Mouse (Mus musculus) forebrain, embryonic 13.5 days (tissue): ENCODE data around the gene Naa20. TPM values are rescaled to one million over a fixed set of nuclear protein-coding genes. Genes with fewer than 3 reads are reported as not detected.

ENCODE experiments used
- ATAC-seq: fragments of 200-750 bp; cut with Nextera tagmentation; 2 replicates; pipeline ENCODE4 v1.8.0; 2017
- H3K27ac ChIP-seq: fragments of 300-500 bp; sonication (generic); 2 replicates; pipeline ENCODE4 v1.5.1; 2015; ENCODE audit warnings: inconsistent platforms, mild to moderate bottlenecking, moderate library complexity
- H3K27me3 ChIP-seq: fragments of 300-500 bp; sonication (generic); 2 replicates; pipeline ENCODE4 v1.6.1; 2015; ENCODE audit warnings: mild to moderate bottlenecking, inconsistent platforms
- H3K36me3 ChIP-seq: fragments of 300-500 bp; sonication (generic); 2 replicates; pipeline ENCODE4 v1.6.1; 2015; ENCODE audit warnings: mild to moderate bottlenecking, inconsistent platforms; ENCODE audit not compliant: poor library complexity, severe bottlenecking
- H3K4me1 ChIP-seq: fragments of 300-500 bp; sonication (generic); 2 replicates; pipeline ENCODE4 v1.6.1; 2015; ENCODE audit warnings: inconsistent platforms
- H3K4me2 ChIP-seq: fragments of 300-500 bp; sonication (generic); 2 replicates; pipeline ENCODE4 v1.6.1; 2015; ENCODE audit warnings: inconsistent platforms, mild to moderate bottlenecking, moderate library complexity
- H3K4me3 ChIP-seq: fragments of 300-500 bp; sonication (generic); 2 replicates; pipeline ENCODE4 v1.5.1; 2015; ENCODE audit warnings: mild to moderate bottlenecking, inconsistent platforms
- H3K9ac ChIP-seq: fragments of 300-500 bp; sonication (generic); 2 replicates; pipeline ENCODE4 v1.6.1; 2015; ENCODE audit warnings: mild to moderate bottlenecking, inconsistent platforms
- H3K9me3 ChIP-seq: fragments of 300-500 bp; sonication (generic); replicated peaks from 2 replicates; pipeline ENCODE4 v1.6.1; 2016; ENCODE audit warnings: inconsistent platforms
- WGBS: fragments of 180-500 bp; shearing (Covaris S2); methylation state at CpG from one replicate; pipeline ENCODE4 v1.1.7; 2015; 5-methylcytosine and 5-hydroxymethylcytosine counted together
- polyA plus RNA-seq: library from polyadenylated mRNA; unstranded; fragments of >200 nt; fragmentation: Nextera tagmentation; extraction: Ambion mirVana; gene quantifications from 2 replicates; pipeline ENCODE4 v1.2.1, GENCODE M21; 2015

Naa20 gene
- polyA plus RNA-seq, 1 experiment from 2014 or later, result 134 TPM

GRCm38 (mm10) chr2:145936975-145937374, 35.1 kb downstream of the Naa20 start:
- 90% methylated on average over 8 of the region's 8 CpGs for WGBS
- Histone ChIP-seq H3K9me3 (no peaks in the 10 kb centered on the region), H3K4me1 (peaks cover 11% of the 10 kb centered on the region), H3K27me3 (0 out of 2 replicates have a peak, but pooled peaks cover 8% of the 10 kb centered on the region), H3K27ac (no peak overlapping the region), H3K9ac (no peak overlapping the region), H3K4me3 (no peak overlapping the region), H3K4me2 (no peak overlapping the region), H3K36me3 (peaks cover 9% of the 10 kb centered on the region)
- no peak for ATAC-seq

- WGBS, result 71% methylated on average over 3 of the region's 3 CpGs
- Histone ChIP-seq H3K4me1 (peaks cover 16% of the 10 kb centered on the region), H3K4me3 (no peak overlapping the region), H3K36me3 (no peaks in the 10 kb centered on the region), H3K9me3 (no peaks in the 10 kb centered on the region), H3K4me2 (no peak overlapping the region), H3K27ac (no peak overlapping the region), H3K9ac (no peak overlapping the region), H3K27me3 (0 out of 2 replicates have a peak, but pooled peaks cover 8% of the 10 kb centered on the region)
- no peak for ATAC-seq
Measured at GRCm38 (mm10) chr2:145941403-145941802, 39.5 kb downstream of the Naa20 start.

GRCm38 (mm10) chr2:145944286-145944685, 42.4 kb downstream of the Naa20 start:
- WGBS, result 47% methylated on average over 3 of the region's 3 CpGs
- Histone ChIP-seq H3K4me1 (peaks cover 17% of the 10 kb centered on the region), H3K9me3 (no peaks in the 10 kb centered on the region), H3K4me2 (no peak overlapping the region), H3K36me3 (no peaks in the 10 kb centered on the region), H3K27me3 (0 out of 2 replicates have a peak, but pooled peaks cover 8% of the 10 kb centered on the region), H3K4me3 (no peak overlapping the region), H3K27ac (no peak overlapping the region), H3K9ac (no peak overlapping the region)
- ATAC-seq, result no peak

- Histone ChIP-seq H3K9me3 (no peaks in the 10 kb centered on the region), H3K36me3 (no peaks in the 10 kb centered on the region), H3K4me2 (no peak overlapping the region), H3K4me3 (no peak overlapping the region), H3K4me1 (peaks cover 24% of the 10 kb centered on the region), H3K9ac (no peak overlapping the region), H3K27me3 (peaks cover 18% of the 10 kb centered on the region; the same call in 1 of the 2 replicates), H3K27ac (no peak overlapping the region)
- WGBS, result 51% methylated on average over 7 of the region's 7 CpGs
- ATAC-seq, result no peak
Measured at GRCm38 (mm10) chr2:145948402-145948954, 46.6 kb downstream of the Naa20 start.

GRCm38 (mm10) chr2:145949475-145950068, 47.7 kb downstream of the Naa20 start:
- Histone ChIP-seq H3K4me2 (no peak overlapping the region), H3K9me3 (no peaks in the 10 kb centered on the region), H3K4me3 (no peak overlapping the region), H3K9ac (no peak overlapping the region), H3K36me3 (no peaks in the 10 kb centered on the region), H3K27ac (no peak overlapping the region), H3K27me3 (peaks cover 21% of the 10 kb centered on the region; the same call in 1 of the 2 replicates), H3K4me1 (peaks cover 15% of the 10 kb centered on the region)
- no peak for ATAC-seq
- 24% methylated on average over 11 of the region's 11 CpGs for WGBS

GRCm38 (mm10) chr2:145950239-145950638, 48.3 kb downstream of the Naa20 start:
- Histone ChIP-seq H3K27ac (no peak overlapping the region), H3K4me3 (no peak overlapping the region), H3K4me1 (peaks cover 12% of the 10 kb centered on the region), H3K4me2 (no peak overlapping the region), H3K27me3 (peaks cover 21% of the 10 kb centered on the region; the same call in 1 of the 2 replicates), H3K36me3 (no peaks in the 10 kb centered on the region), H3K9me3 (no peaks in the 10 kb centered on the region), H3K9ac (no peak overlapping the region)
- 37% methylated on average over 10 of the region's 10 CpGs for WGBS
- ATAC-seq, result no peak

- ATAC-seq, result no peak
- Histone ChIP-seq H3K27ac (no peak overlapping the region), H3K4me2 (no peak overlapping the region), H3K9ac (no peak overlapping the region), H3K36me3 (no peaks in the 10 kb centered on the region), H3K4me3 (no peak overlapping the region), H3K9me3 (no peaks in the 10 kb centered on the region), H3K27me3 (peaks cover 21% of the 10 kb centered on the region; the same call in 1 of the 2 replicates), H3K4me1 (peaks cover 21% of the 10 kb centered on the region)
- WGBS, result 90% methylated on average over 5 of the region's 5 CpGs
Measured at GRCm38 (mm10) chr2:145952726-145953125, 50.8 kb downstream of the Naa20 start.

- no peaks in the 10 kb centered on the region for H3K9me3 ChIP-seq
- 14% methylated on average over 10 of the region's 10 CpGs for WGBS
- peak overlapping the region; percentile 31 for H3K4me2 ChIP-seq
- no peaks in the 10 kb centered on the region for H3K36me3 ChIP-seq
- H3K9ac ChIP-seq, result no peak overlapping the region
- peaks cover 21% of the 10 kb centered on the region for H3K4me1 ChIP-seq
- peaks cover 21% of the 10 kb centered on the region; the same call in 1 of the 2 replicates for H3K27me3 ChIP-seq
- peak; percentile 36; the same call in 1 of the 2 replicates for ATAC-seq
- no peak overlapping the region for H3K27ac ChIP-seq
- no peak overlapping the region for H3K4me3 ChIP-seq
Measured at GRCm38 (mm10) chr2:145955844-145956243, 53.9 kb downstream of the Naa20 start.

GRCm38 (mm10) chr2:145956318-145956717, 54.4 kb downstream of the Naa20 start:
- no peak overlapping the region for H3K27ac ChIP-seq
- H3K9ac ChIP-seq, result no peak overlapping the region
- H3K9me3 ChIP-seq, result no peaks in the 10 kb centered on the region
- no peak overlapping the region for H3K4me3 ChIP-seq
- H3K4me2 ChIP-seq, result peak overlapping the region; percentile 31
- no peaks in the 10 kb centered on the region for H3K36me3 ChIP-seq
- H3K27me3 ChIP-seq, result peaks cover 21% of the 10 kb centered on the region; the same call in 1 of the 2 replicates
- H3K4me1 ChIP-seq, result peaks cover 21% of the 10 kb centered on the region
- WGBS, result 13% methylated on average over 5 of the region's 5 CpGs
- peak; percentile 14; the same call in 1 of the 2 replicates for ATAC-seq

GRCm38 (mm10) chr2:145957450-145957849, 55.6 kb downstream of the Naa20 start:
- Histone ChIP-seq H3K9ac (no peak overlapping the region), H3K4me2 (no peak overlapping the region), H3K36me3 (no peaks in the 10 kb centered on the region), H3K9me3 (no peaks in the 10 kb centered on the region), H3K27me3 (peaks cover 12% of the 10 kb centered on the region; the same call in 1 of the 2 replicates), H3K4me3 (no peak overlapping the region), H3K27ac (no peak overlapping the region), H3K4me1 (peaks cover 21% of the 10 kb centered on the region)
- peak; percentile 54 for ATAC-seq
- 11% methylated on average over 4 of the region's 4 CpGs for WGBS

GRCm38 (mm10) chr2:145958097-145958496, 56.2 kb downstream of the Naa20 start:
- 71% methylated on average over 6 of the region's 6 CpGs for WGBS
- Histone ChIP-seq H3K4me2 (no peak overlapping the region), H3K9ac (no peak overlapping the region), H3K9me3 (no peaks in the 10 kb centered on the region), H3K27me3 (peaks cover 6% of the 10 kb centered on the region; the same call in 1 of the 2 replicates), H3K4me3 (no peak overlapping the region), H3K27ac (no peak overlapping the region), H3K36me3 (no peaks in the 10 kb centered on the region), H3K4me1 (peaks cover 21% of the 10 kb centered on the region)
- ATAC-seq, result no peak

GRCm38 (mm10) chr2:145958551-145958950, 56.7 kb downstream of the Naa20 start:
- 32% methylated on average over 7 of the region's 7 CpGs for WGBS
- Histone ChIP-seq H3K4me2 (no peak overlapping the region), H3K27ac (no peak overlapping the region), H3K9ac (no peak overlapping the region), H3K9me3 (no peaks in the 10 kb centered on the region), H3K4me1 (peaks cover 21% of the 10 kb centered on the region), H3K4me3 (no peak overlapping the region), H3K27me3 (0 out of 2 replicates have a peak, but pooled peaks cover 2% of the 10 kb centered on the region), H3K36me3 (no peaks in the 10 kb centered on the region)
- ATAC-seq, result peak; percentile 59; the same call in 1 of the 2 replicates
